Comparison of ENCODE assay signal across 15 mouse cellular contexts in genomic region chr16:26085160-26085559, GRCm38 (mm10). TPM values are rescaled to one million over a fixed set of nuclear protein-coding genes. Genes with fewer than 3 reads are reported as not detected.
"Had no signal": no experiment of that assay in that cellular context is flagged by ENCODE, and none has a peak within 500 bp of the region (broad histone marks: within the 10 kb centered on the region; RNA-seq: fewer than 3 reads in every experiment).

No protein-coding gene starts in this region.

- H3K9ac ChIP-seq: limb, embryonic 15.5 days; liver, embryonic 12.5 days; lung, embryonic 14.5 days; midbrain, embryonic 15.5 days; neural tube, embryonic 13.5 days had no signal

- H3K36me3 ChIP-seq: limb, embryonic 15.5 days; liver, embryonic 12.5 days; midbrain, embryonic 10.5 days; midbrain, embryonic 15.5 days; neural tube, embryonic 13.5 days had no signal

- H3K4me2 ChIP-seq: limb, embryonic 15.5 days; liver, embryonic 12.5 days; lung, embryonic 14.5 days; midbrain, embryonic 15.5 days; neural tube, embryonic 13.5 days had no signal

- DNase-seq: kidney, postnatal 14 days; lung, embryonic 14.5 days; lung, postnatal 10 days; lung, postnatal 4 days; retina, postnatal 1 day; right cerebral cortex, postnatal 4 days; spleen, adult 18-20 months; thymus, postnatal 36 days had no signal

- H3K27ac ChIP-seq: limb, embryonic 15.5 days; liver, embryonic 12.5 days; midbrain, embryonic 10.5 days; midbrain, embryonic 15.5 days; neural tube, embryonic 13.5 days had no signal

- H3K9me3 ChIP-seq: limb, embryonic 15.5 days; liver, embryonic 12.5 days; midbrain, embryonic 10.5 days; midbrain, embryonic 15.5 days; neural tube, embryonic 13.5 days had no signal

- H3K27me3 ChIP-seq: limb, embryonic 15.5 days; liver, embryonic 12.5 days; midbrain, embryonic 15.5 days; neural tube, embryonic 13.5 days had no signal

- H3K4me1 ChIP-seq: liver, embryonic 12.5 days; midbrain, embryonic 15.5 days; neural tube, embryonic 13.5 days had no signal

- ATAC-seq: intestine, postnatal 0 days; liver, embryonic 12.5 days; midbrain, embryonic 15.5 days had no signal

- H3K4me3 ChIP-seq: limb, embryonic 15.5 days; liver, embryonic 12.5 days; midbrain, embryonic 10.5 days; midbrain, embryonic 15.5 days; neural tube, embryonic 13.5 days had no signal

RNA-seq across cellular contexts. Expression of gene P3h2, which starts 20.4 kb away (rescaled TPM):
- total RNA-seq: megakaryocyte, adult 5-6 weeks had no signal
